Mouse (Mus musculus) left cerebral cortex, postnatal 14 days (tissue): ENCODE data around the gene Macf1. TPM values are rescaled to one million over a fixed set of nuclear protein-coding genes. Genes with fewer than 3 reads are reported as not detected.
"Not testable (repeated sequence)": the region's sequence is repeated elsewhere in the genome, so short reads cannot be mapped to it uniquely, and the experiment has no call there.

Experiments
- DNase-seq, 2 experiments: peaks; one replicate each; pipeline ENCODE4 v3.0.0; 2021 to 2022; ENCODE audit warnings: low spot score in 2 of 2, mixed read lengths in 1 of 2
- intact Hi-C: fragments of 180-260 bp; cut with DNase I; formaldehyde crosslinking; loops from one replicate; pipeline ENCODE4 v1.15.1; 2025
- total RNA-seq, 2 experiments: library from RNA; stranded (reverse); gene quantifications; 2 replicates each; pipeline ENCODE4 v1.2.3; 2021

Gene Macf1
- total RNA-seq, 2 experiments from 2014 or later: 211 to 227 TPM

- DNase-seq: no peak
- intact Hi-C loops: no loop called here
These were observed 37.1 kb downstream of the Macf1 start for GRCm38 (mm10) chr4:123647109-123647508.

- DNase-seq: no peak
- intact Hi-C loops: no loop called here
These were observed 38.8 kb downstream of the Macf1 start for GRCm38 (mm10) chr4:123645246-123645845.

GRCm38 (mm10) chr4:123643561-123643960, 40.6 kb downstream of the Macf1 start:
- no peak for DNase-seq
- intact Hi-C loops: no loop called here

- intact Hi-C loops: no loop called here
- DNase-seq: no peak
These were observed 41.3 kb downstream of the Macf1 start for GRCm38 (mm10) chr4:123642877-123643276.

GRCm38 (mm10) chr4:123637136-123637535, 47.0 kb downstream of the Macf1 start:
- intact Hi-C loops: no loop called here

GRCm38 (mm10) chr4:123635428-123635827, 48.7 kb downstream of the Macf1 start:
- DNase-seq: no peak
- intact Hi-C loops: no loop called here

More at GRCm38 (mm10) chr4:123637136-123637535, 47.0 kb downstream of the Macf1 start:
- DNase-seq: no peak

- intact Hi-C loops: loop anchor here (5.0 kb wide), 1 partner anchor 47 kb away; no protein-coding TSS in a partner anchor
These were observed 49.7 kb downstream of the Macf1 start for GRCm38 (mm10) chr4:123634436-123634835.

GRCm38 (mm10) chr4:123633874-123634273, 50.3 kb downstream of the Macf1 start:
- DNase-seq: no peak
- intact Hi-C loops: loop anchor here (5.0 kb wide), 1 partner anchor 47 kb away; no protein-coding TSS in a partner anchor

More at GRCm38 (mm10) chr4:123634436-123634835, 49.7 kb downstream of the Macf1 start:
- DNase-seq: no peak

- DNase-seq: peak; percentile 17 to 19
- intact Hi-C loops: loop anchor here (5.0 kb wide), 1 partner anchor 46 kb away; no protein-coding TSS in a partner anchor
These were observed 50.8 kb downstream of the Macf1 start for GRCm38 (mm10) chr4:123633370-123633769.

- intact Hi-C loops: loop anchor here (5.0 kb wide), 1 partner anchor 45 kb away; no protein-coding TSS in a partner anchor
- DNase-seq: not testable (repeated sequence)
These were observed 52.0 kb downstream of the Macf1 start for GRCm38 (mm10) chr4:123632116-123632515.

- DNase-seq: no peak
- intact Hi-C loops: loop anchor here (5.0 kb wide), 1 partner anchor 44 kb away; no protein-coding TSS in a partner anchor
These were observed 52.5 kb downstream of the Macf1 start for GRCm38 (mm10) chr4:123631654-123632053.

GRCm38 (mm10) chr4:123627683-123628082, 56.5 kb downstream of the Macf1 start:
- no peak for DNase-seq
- intact Hi-C loops: no loop called here

GRCm38 (mm10) chr4:123625332-123626072, 58.7 kb downstream of the Macf1 start:
- no peak for DNase-seq
- intact Hi-C loops: no loop called here

- DNase-seq: no peak
- intact Hi-C loops: no loop called here
These were observed 59.7 kb downstream of the Macf1 start for GRCm38 (mm10) chr4:123624438-123624837.

GRCm38 (mm10) chr4:123623742-123624151, 60.4 kb downstream of the Macf1 start:
- no peak for DNase-seq

GRCm38 (mm10) chr4:123621732-123622131, 62.4 kb downstream of the Macf1 start:
- intact Hi-C loops: no loop called here

More at GRCm38 (mm10) chr4:123623742-123624151, 60.4 kb downstream of the Macf1 start:
- intact Hi-C loops: no loop called here

GRCm38 (mm10) chr4:123617727-123618389, 66.3 kb downstream of the Macf1 start:
- intact Hi-C loops: no loop called here
- no peak for DNase-seq

More at GRCm38 (mm10) chr4:123621732-123622131, 62.4 kb downstream of the Macf1 start:
- DNase-seq: no peak

- peak in 1 of 2 experiments; percentile 13 for DNase-seq
- intact Hi-C loops: no loop called here
These were observed 67.2 kb downstream of the Macf1 start for GRCm38 (mm10) chr4:123616971-123617370.

GRCm38 (mm10) chr4:123616501-123616900, 67.7 kb downstream of the Macf1 start:
- DNase-seq: peak in 1 of 2 experiments; percentile 19

More at GRCm38 (mm10) chr4:123616501-123616900, 67.7 kb downstream of the Macf1 start:
- intact Hi-C loops: no loop called here
